Mouse (Mus musculus) CH12.LX (cell line): ENCODE measurements around the gene Sgf29. TPM values are rescaled to one million over a fixed set of nuclear protein-coding genes. Genes with fewer than 3 reads are reported as not detected.
A peak's percentile ranks its signal among the peaks of the same experiment; 100 is the strongest.

ENCODE experiments used
- DNase-seq: peaks from one replicate; pipeline ENCODE4 v3.0.0-alpha.2; 2013; ENCODE audit errors: extremely low read depth
- H3K27ac ChIP-seq: 2 replicates; pipeline ENCODE4 v1.5.1; 2012; ENCODE audit warnings: low read depth, mild to moderate bottlenecking, control low read depth, moderate library complexity; ENCODE audit not compliant: insufficient read depth
- H3K27me3 ChIP-seq: replicated peaks from 2 replicates; pipeline ENCODE3; 2012; ENCODE audit warnings: inconsistent platforms
- H3K36me3 ChIP-seq, 2 experiments: replicated peaks in 1 of 2; 2 replicates each; pipeline versions ENCODE3 to v1.6.1; 2012; ENCODE audit warnings: inconsistent platforms in 1 of 2, low read length in 1 of 2, mild to moderate bottlenecking in 1 of 2, mixed read lengths in 1 of 2, moderate library complexity in 1 of 2; ENCODE audit not compliant: control insufficient read depth in 1 of 2, insufficient read depth in 1 of 2
- H3K4me1 ChIP-seq, 2 experiments: 2 replicates each; pipeline ENCODE4 v1.6.1; 2012; ENCODE audit warnings: inconsistent platforms in 1 of 2, moderate library complexity in 1 of 2; ENCODE audit not compliant: insufficient read depth in 2 of 2, control insufficient read depth in 1 of 2
- H3K4me2 ChIP-seq: 2 replicates; pipeline ENCODE4 v1.6.1; 2012; ENCODE audit warnings: low read depth, mild to moderate bottlenecking, control low read depth; ENCODE audit not compliant: poor library complexity, insufficient read depth, severe bottlenecking
- H3K4me3 ChIP-seq, 3 experiments: fragments of 150-350 bp in 1 of 3; sonication (generic) in 1 of 3; replicated peaks in 1 of 3; 2 replicates each; pipeline versions ENCODE3 to v1.5.1; 2011 to 2012; ENCODE audit warnings: low read depth in 2 of 3, low read length in 2 of 3, mild to moderate bottlenecking in 2 of 3, moderate library complexity in 2 of 3, control low read depth in 1 of 3, improper control_type of control experiment in 1 of 3, inconsistent platforms in 1 of 3, mixed read lengths in 1 of 3; ENCODE audit not compliant: poor library complexity in 1 of 3
- H3K79me2 ChIP-seq: replicated peaks from 2 replicates; pipeline ENCODE4 v1.6.1; 2012; ENCODE audit warnings: mild to moderate bottlenecking, moderate library complexity; ENCODE audit not compliant: control insufficient read depth, poor library complexity, insufficient read depth, severe bottlenecking; ENCODE audit errors: extremely low read depth
- H3K9ac ChIP-seq: 2 replicates; pipeline ENCODE4 v1.6.1; 2012; ENCODE audit warnings: low read depth, mild to moderate bottlenecking, control low read depth, moderate library complexity; ENCODE audit not compliant: insufficient read depth
- H3K9me3 ChIP-seq: replicated peaks from 2 replicates; pipeline ENCODE3; 2012; ENCODE audit warnings: low read length, inconsistent platforms, mixed read lengths
- CHD1 ChIP-seq: IDR thresholded peaks from 2 replicates; pipeline ENCODE4 v1.6.1; 2012; ENCODE audit warnings: low read depth, low read length, improper control_type of control experiment, inconsistent platforms
- CTCF ChIP-seq, 2 experiments: IDR thresholded peaks in 1 of 2; conservative IDR thresholded peaks in 1 of 2; 2 replicates each; pipeline ENCODE4 v1.5.1; 2011 to 2012; ENCODE audit warnings: low read depth in 2 of 2, low read length in 2 of 2, improper control_type of control experiment in 1 of 2, inconsistent platforms in 1 of 2, mild to moderate bottlenecking in 1 of 2, moderate library complexity in 1 of 2
- E2F4 ChIP-seq: IDR thresholded peaks from 2 replicates; pipeline ENCODE4 v1.6.1; 2011; ENCODE audit warnings: low read depth, low read length, improper control_type of control experiment; ENCODE audit not compliant: insufficient replicate concordance
- ETS1 ChIP-seq: conservative IDR thresholded peaks from 2 replicates; pipeline ENCODE4 v1.6.1; 2012; ENCODE audit warnings: low read depth, mild to moderate bottlenecking, inconsistent platforms, low read length, improper control_type of control experiment, moderate library complexity
- HCFC1 ChIP-seq: IDR thresholded peaks from 2 replicates; pipeline ENCODE4 v1.6.1; 2012; ENCODE audit warnings: low read depth, mild to moderate bottlenecking, inconsistent platforms, low read length, improper control_type of control experiment
- JUN ChIP-seq: IDR thresholded peaks from 2 replicates; pipeline ENCODE4 v1.6.1; 2011; ENCODE audit warnings: low read depth, mild to moderate bottlenecking, low read length, improper control_type of control experiment, moderate library complexity; ENCODE audit not compliant: insufficient read depth
- MAFK ChIP-seq: IDR thresholded peaks from 2 replicates; pipeline ENCODE4 v1.6.1; 2011; ENCODE audit warnings: low read length, improper control_type of control experiment; ENCODE audit not compliant: insufficient replicate concordance
- MAX ChIP-seq: IDR thresholded peaks from 2 replicates; pipeline ENCODE4 v1.6.1; 2011; ENCODE audit warnings: low read length, improper control_type of control experiment
- MAZ ChIP-seq: IDR thresholded peaks from 2 replicates; pipeline ENCODE4 v1.6.1; 2012; ENCODE audit warnings: low read depth, mild to moderate bottlenecking, inconsistent platforms, low read length, improper control_type of control experiment, moderate library complexity
- MEF2A ChIP-seq: IDR thresholded peaks from 2 replicates; pipeline ENCODE4 v1.6.1; 2014; ENCODE audit warnings: low read depth, mild to moderate bottlenecking, inconsistent platforms, low read length, improper control_type of control experiment, borderline replicate concordance
- MXI1 ChIP-seq: IDR thresholded peaks from 2 replicates; pipeline ENCODE4 v1.6.1; 2011; ENCODE audit warnings: mild to moderate bottlenecking, low read depth, low read length, improper control_type of control experiment
- NRF1 ChIP-seq: IDR thresholded peaks from 2 replicates; pipeline ENCODE4 v1.6.1; 2014; ENCODE audit warnings: low read depth, mild to moderate bottlenecking, inconsistent platforms, low read length, improper control_type of control experiment, moderate library complexity
- PAX5 ChIP-seq: IDR thresholded peaks from 2 replicates; pipeline ENCODE4 v1.6.1; 2012; ENCODE audit warnings: low read length, inconsistent platforms, mixed read lengths
- POLR2AphosphoS2 ChIP-seq: IDR thresholded peaks from 2 replicates; pipeline ENCODE4 v1.6.1; 2011; ENCODE audit warnings: low read depth, low read length, improper control_type of control experiment
- SMC3 ChIP-seq: IDR thresholded peaks from 2 replicates; pipeline ENCODE4 v1.6.1; 2011; ENCODE audit warnings: low read depth, low read length, improper control_type of control experiment
- TBP ChIP-seq: conservative IDR thresholded peaks from 2 replicates; pipeline ENCODE4 v1.6.1; 2011; ENCODE audit warnings: low read depth, low read length, improper control_type of control experiment
- TCF12 ChIP-seq: IDR thresholded peaks from 2 replicates; pipeline ENCODE4 v1.6.1; 2014; ENCODE audit warnings: low read depth, mild to moderate bottlenecking, inconsistent platforms, low read length, improper control_type of control experiment
- USF1 ChIP-seq: IDR thresholded peaks from 2 replicates; pipeline ENCODE4 v1.6.1; 2014; ENCODE audit warnings: low read depth, mild to moderate bottlenecking, inconsistent platforms, low read length, improper control_type of control experiment
- ZC3H11A ChIP-seq: IDR thresholded peaks from 2 replicates; pipeline ENCODE4 v1.6.1; 2012; ENCODE audit warnings: low read depth, mild to moderate bottlenecking, inconsistent platforms, low read length, improper control_type of control experiment
- ZNF384 ChIP-seq: IDR thresholded peaks from 2 replicates; pipeline ENCODE4 v1.6.1; 2012; ENCODE audit warnings: low read depth, low read length, improper control_type of control experiment, inconsistent platforms
- dilution Hi-C: fragments of 300-500 bp; cut with MboI; formaldehyde crosslinking; loops from 2 replicates; pipeline ENCODE4 v1.14.3; 2020; ENCODE audit warnings: low sequenced_read_pairs; ENCODE audit not compliant: extremely low pct_unique_long_range_greater_than_20kb, extremely low pct_ligation_motif_present
- in situ Hi-C: fragments of 300-500 bp; cut with MboI; formaldehyde crosslinking; loops from 3 replicates; pipeline ENCODE4 v1.14.3; 2019; ENCODE audit warnings: low sequenced_read_pairs, low pct_ligation_motif_present, low pct_unique_long_range_greater_than_20kb, mixed read lengths
- polyA plus RNA-seq: library from polyadenylated mRNA; unstranded; fragments of >175 nt; gene quantifications from 2 replicates; pipeline ENCODE4 v1.2.1, GENCODE M21; 2012; ENCODE audit warnings: low read depth; ENCODE audit not compliant: insufficient read length
- total RNA-seq, 2 experiments: library from RNA; depleted of rRNA; stranded (reverse); fragments of 300-350 nt in 1 of 2; fragments of >200 nt in 1 of 2; gene quantifications; 2 replicates each; pipeline ENCODE4 v1.2.3; 2012 to 2014

The Sgf29 gene
- total and polyA plus RNA-seq, 3 experiments: 20.5 to 71.7 (median 55.6) TPM

DNA sequence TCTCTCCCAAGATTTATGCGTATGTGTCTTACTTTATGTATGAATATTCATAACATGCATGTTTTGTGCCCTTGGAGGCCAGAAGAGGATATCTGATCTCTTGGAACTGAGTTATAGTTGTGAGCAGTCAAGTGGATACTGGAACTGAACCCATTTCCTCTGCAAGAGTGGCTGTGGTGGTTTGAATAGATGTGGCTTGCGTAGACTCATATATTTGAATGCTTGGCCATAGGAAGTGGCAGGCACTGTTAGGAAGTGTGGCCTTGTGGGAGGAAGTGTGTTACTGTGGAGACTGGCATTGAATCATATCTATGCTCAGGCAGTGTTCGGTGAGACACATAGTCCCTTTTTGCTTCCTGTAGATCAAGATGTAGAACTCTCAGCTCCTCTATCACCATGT is 6.6 kb downstream of the Sgf29 start:
- no peaks in the 10 kb centered on the region for H3K27me3 ChIP-seq
- H3K27ac ChIP-seq: peak overlapping the region; percentile 20
- peaks cover 10% of the 10 kb centered on the region for H3K79me2 ChIP-seq
- H3K9me3 ChIP-seq: no peaks in the 10 kb centered on the region
- H3K9ac ChIP-seq: no peak overlapping the region
- dilution Hi-C loops: no loop called here
- no peak overlapping the region for H3K4me3 ChIP-seq
- TF ChIP-seq HCFC1 (no peak), ZC3H11A (no peak), MAFK (no peak), MXI1 (no peak), E2F4 (no peak), POLR2AphosphoS2 (no peak), MAZ (no peak)
- TF ChIP-seq, all 38 proteins: peak for 0
- H3K36me3 ChIP-seq: peaks cover 0 to 30% of the 10 kb centered on the region in 2 experiments
- peak overlapping the region; percentile 7; the same call in 1 of the 2 replicates for H3K4me2 ChIP-seq
- peak; percentile 69 for DNase-seq
- peaks cover 2 to 39% of the 10 kb centered on the region in 2 experiments; a peak in 2 of 4 replicates for H3K4me1 ChIP-seq
- in situ Hi-C loops: no loop called here

DNA sequence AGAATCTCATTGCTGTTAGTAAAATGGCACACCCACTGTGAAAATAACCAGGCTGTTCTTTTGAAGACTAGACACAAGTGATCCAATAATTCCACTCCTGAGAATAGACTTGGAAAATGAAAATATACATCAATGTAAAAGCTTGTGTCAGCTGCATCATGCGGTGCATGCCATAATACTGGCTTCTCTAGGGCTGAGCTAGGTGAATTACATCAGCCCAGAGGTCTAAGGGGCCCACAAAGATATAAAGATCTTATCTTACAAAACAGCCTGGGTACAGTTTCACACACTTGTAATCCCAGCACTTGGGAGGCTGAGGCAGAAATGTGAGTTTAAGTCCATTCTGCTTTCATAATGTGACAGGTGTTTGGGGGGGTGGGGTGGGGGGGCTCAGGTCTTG is 8.4 kb downstream of the Sgf29 start:
- Histone ChIP-seq H3K79me2 (peaks cover 10% of the 10 kb centered on the region; the same call in 1 of the 2 replicates), H3K27ac (no peak overlapping the region), H3K4me3 (no peak overlapping the region), H3K9me3 (no peaks in the 10 kb centered on the region), H3K36me3 (peaks cover 6 to 34% of the 10 kb centered on the region in 2 experiments), H3K9ac (no peak overlapping the region), H3K4me2 (no peak overlapping the region), H3K27me3 (no peaks in the 10 kb centered on the region), H3K4me1 (peaks cover 2 to 26% of the 10 kb centered on the region in 2 experiments; a peak in 2 of 4 replicates)
- dilution Hi-C loops: no loop called here
- in situ Hi-C loops: no loop called here
- TF ChIP-seq USF1: no peak
- TF ChIP-seq NRF1: no peak
- no peak for TF ChIP-seq SMC3
- no peak for TF ChIP-seq ETS1
- no peak for TF ChIP-seq PAX5
- TF ChIP-seq CHD1: no peak
- no peak for TF ChIP-seq MAX
- TF ChIP-seq JUN: no peak
- TF ChIP-seq ZNF384: no peak
- TF ChIP-seq MEF2A: no peak
- TF ChIP-seq TCF12: no peak
- TF ChIP-seq CTCF (conservative IDR thresholded peaks at IDR 0.05 in 1 of 2, IDR thresholded peaks at IDR 0.05 in 1 of 2; ENCODE audit: low read depth in 2 of 2, low read length in 2 of 2): no peak
- no peak for TF ChIP-seq TBP
- DNase-seq: no peak
